Mouse (Mus musculus): ENCODE data around the gene Sumo2. TPM values are rescaled to one million over a fixed set of nuclear protein-coding genes. Genes with fewer than 3 reads are reported as not detected.

The Sumo2 gene
- polyA plus RNA-seq (2014; fragmentation: Nextera tagmentation; extraction: Ambion mirVana): 994 and 1,036 TPM in 2 replicates

GRCm38 (mm10) chr11:115536038-115536681, at the start of gene Sumo2:
Gene Sumo2 (minus strand): TSS chr11:115536276.
- Histone ChIP-seq H3K9ac (replicated peaks; ENCODE audit: low read depth, low read length) (peak within 1 kb of the TSS; percentile 87), H3K4me2 (ENCODE audit: low read depth, low read length) (peak within 1 kb of the TSS; percentile 79), H3K36me3 (ENCODE audit: control insufficient read depth, insufficient read depth, low read length) (peaks cover 21% of the 10 kb centered on the region; the same call in 1 of the 2 replicates), H3K27me3 (ENCODE audit: control insufficient read depth, insufficient read depth, low read length) (no peaks in the 10 kb centered on the region), H3K9me3 (ENCODE audit: control insufficient read depth, low read length) (no peaks in the 10 kb centered on the region), H3K4me3 (ENCODE audit: low read depth, low read length) (peak within 1 kb of the TSS; percentile 94), H3K4me1 (ENCODE audit: control insufficient read depth, insufficient read depth, low read length) (peaks cover 15% of the 10 kb centered on the region), H3K27ac (ENCODE audit: low read depth, low read length) (peak within 1 kb of the TSS; percentile 98)
- peak; percentile 89 for ATAC-seq (ENCODE audit: low read depth)
- 1% methylated on average over 47 of the region's 70 CpGs for WGBS

GRCm38 (mm10) chr11:115585573-115586100, 49.6 kb upstream of the Sumo2 start:
- no peak for ATAC-seq (ENCODE audit: low read depth)
- no peaks in the 10 kb centered on the region for H3K4me1 ChIP-seq (ENCODE audit: control insufficient read depth, insufficient read depth, low read length)

GRCm38 (mm10) chr11:115584376-115585073, 48.4 kb upstream of the Sumo2 start:
- no peaks in the 10 kb centered on the region for H3K9me3 ChIP-seq (ENCODE audit: control insufficient read depth, low read length)
- H3K27me3 ChIP-seq (ENCODE audit: control insufficient read depth, insufficient read depth, low read length): no peaks in the 10 kb centered on the region
- whole genome bisulfite sequencing: 90% methylated on average over 10 of the region's 10 CpGs
- no peak for ATAC-seq (ENCODE audit: low read depth)
- peaks cover 77% of the 10 kb centered on the region for H3K36me3 ChIP-seq (ENCODE audit: control insufficient read depth, insufficient read depth, low read length)
- no peak overlapping the region for H3K4me2 ChIP-seq (ENCODE audit: low read depth, low read length)
- H3K4me1 ChIP-seq (ENCODE audit: control insufficient read depth, insufficient read depth, low read length): no peaks in the 10 kb centered on the region
- no peak overlapping the region for H3K27ac ChIP-seq (ENCODE audit: low read depth, low read length)
- H3K4me3 ChIP-seq (ENCODE audit: low read depth, low read length): no peak overlapping the region
- H3K9ac ChIP-seq (replicated peaks; ENCODE audit: low read depth, low read length): no peak overlapping the region

More at GRCm38 (mm10) chr11:115585573-115586100, 49.6 kb upstream of the Sumo2 start:
- Histone ChIP-seq H3K27me3 (ENCODE audit: control insufficient read depth, insufficient read depth, low read length) (no peaks in the 10 kb centered on the region), H3K27ac (ENCODE audit: low read depth, low read length) (no peak overlapping the region), H3K36me3 (ENCODE audit: control insufficient read depth, insufficient read depth, low read length) (peaks cover 88% of the 10 kb centered on the region), H3K4me2 (ENCODE audit: low read depth, low read length) (no peak overlapping the region), H3K9me3 (ENCODE audit: control insufficient read depth, low read length) (no peaks in the 10 kb centered on the region), H3K9ac (replicated peaks; ENCODE audit: low read depth, low read length) (no peak overlapping the region), H3K4me3 (ENCODE audit: low read depth, low read length) (no peak overlapping the region)
- whole genome bisulfite sequencing: 94% methylated on average over 7 of the region's 7 CpGs

DNA sequence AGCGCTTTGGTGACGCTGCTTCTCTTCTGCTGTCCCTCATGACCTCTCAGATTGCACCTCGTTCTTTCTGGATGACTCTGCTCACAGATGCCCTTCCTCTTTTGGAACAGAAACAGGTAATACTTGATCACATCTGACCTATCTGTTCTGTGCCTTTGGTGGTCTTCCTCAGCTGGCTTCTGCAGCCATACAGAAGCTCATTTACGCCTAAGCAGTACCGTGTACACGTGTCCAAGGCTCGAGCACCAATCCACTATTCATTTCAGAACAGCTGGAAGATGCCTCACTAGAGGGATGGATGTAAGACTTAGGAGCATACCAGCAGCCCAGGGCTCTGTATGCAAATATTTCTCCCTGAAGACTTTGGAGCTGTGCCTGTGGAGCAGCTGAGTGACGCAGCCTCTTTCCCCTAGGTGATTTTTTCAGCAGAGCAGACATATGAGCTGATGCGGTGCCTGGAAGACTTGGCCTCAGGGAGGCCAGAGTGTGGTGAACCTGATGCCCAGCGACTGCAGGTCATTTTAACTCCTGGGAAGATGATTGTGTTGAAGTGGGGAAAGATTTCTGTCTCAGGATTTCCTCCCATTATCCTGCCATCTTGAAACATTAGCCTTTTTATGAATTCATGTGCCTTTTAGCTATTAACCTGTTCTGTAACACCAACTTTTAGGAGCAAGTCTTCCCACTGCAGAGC, 47.0 kb upstream of the Sumo2 start:
- ATAC-seq (ENCODE audit: low read depth): no peak
- Histone ChIP-seq H3K9me3 (ENCODE audit: control insufficient read depth, low read length) (no peaks in the 10 kb centered on the region), H3K4me2 (ENCODE audit: low read depth, low read length) (no peak overlapping the region), H3K36me3 (ENCODE audit: control insufficient read depth, insufficient read depth, low read length) (peaks cover 75% of the 10 kb centered on the region), H3K27ac (ENCODE audit: low read depth, low read length) (no peak overlapping the region), H3K4me1 (ENCODE audit: control insufficient read depth, insufficient read depth, low read length) (no peaks in the 10 kb centered on the region), H3K27me3 (ENCODE audit: control insufficient read depth, insufficient read depth, low read length) (no peaks in the 10 kb centered on the region), H3K4me3 (ENCODE audit: low read depth, low read length) (no peak overlapping the region), H3K9ac (replicated peaks; ENCODE audit: low read depth, low read length) (no peak overlapping the region)
- WGBS: 81% methylated on average over 10 of the region's 10 CpGs

- no peak for ATAC-seq (ENCODE audit: low read depth)
- Histone ChIP-seq H3K4me1 (ENCODE audit: control insufficient read depth, insufficient read depth, low read length) (no peaks in the 10 kb centered on the region), H3K27ac (ENCODE audit: low read depth, low read length) (no peak overlapping the region), H3K4me2 (ENCODE audit: low read depth, low read length) (no peak overlapping the region), H3K9ac (replicated peaks; ENCODE audit: low read depth, low read length) (no peak overlapping the region), H3K4me3 (ENCODE audit: low read depth, low read length) (no peak overlapping the region), H3K9me3 (ENCODE audit: control insufficient read depth, low read length) (no peaks in the 10 kb centered on the region), H3K36me3 (ENCODE audit: control insufficient read depth, insufficient read depth, low read length) (peaks cover 41% of the 10 kb centered on the region), H3K27me3 (ENCODE audit: control insufficient read depth, insufficient read depth, low read length) (no peaks in the 10 kb centered on the region)
These were observed 43.0 kb upstream of the Sumo2 start for GRCm38 (mm10) chr11:115579080-115579479.

GRCm38 (mm10) chr11:115564961-115565360, 28.9 kb upstream of the Sumo2 start:
- peak overlapping the region; percentile 80 for H3K4me2 ChIP-seq (ENCODE audit: low read depth, low read length)
- H3K4me3 ChIP-seq (ENCODE audit: low read depth, low read length): peak overlapping the region; percentile 61
- no peaks in the 10 kb centered on the region for H3K27me3 ChIP-seq (ENCODE audit: control insufficient read depth, insufficient read depth, low read length)
- H3K9ac ChIP-seq (replicated peaks; ENCODE audit: low read depth, low read length): peak overlapping the region; percentile 72
- H3K4me1 ChIP-seq (ENCODE audit: control insufficient read depth, insufficient read depth, low read length): peaks cover 7% of the 10 kb centered on the region; the same call in 1 of the 2 replicates
- WGBS: 24% methylated on average over 7 of the region's 7 CpGs
- peaks cover 21% of the 10 kb centered on the region; the same call in 1 of the 2 replicates for H3K36me3 ChIP-seq (ENCODE audit: control insufficient read depth, insufficient read depth, low read length)
- ATAC-seq (ENCODE audit: low read depth): no peak
- H3K9me3 ChIP-seq (ENCODE audit: control insufficient read depth, low read length): no peaks in the 10 kb centered on the region
- no peak overlapping the region for H3K27ac ChIP-seq (ENCODE audit: low read depth, low read length)

GRCm38 (mm10) chr11:115564064-115564809, 28.2 kb upstream of the Sumo2 start, which contains the start of gene Nup85:
Gene Nup85 (plus strand): TSS chr11:115564434.
- H3K4me1 ChIP-seq (ENCODE audit: control insufficient read depth, insufficient read depth, low read length): peaks cover 7% of the 10 kb centered on the region; the same call in 1 of the 2 replicates
- no peaks in the 10 kb centered on the region for H3K9me3 ChIP-seq (ENCODE audit: control insufficient read depth, low read length)
- H3K9ac ChIP-seq (replicated peaks; ENCODE audit: low read depth, low read length): peak within 1 kb of the TSS; percentile 72
- H3K4me2 ChIP-seq (ENCODE audit: low read depth, low read length): peak within 1 kb of the TSS; percentile 80
- H3K27me3 ChIP-seq (ENCODE audit: control insufficient read depth, insufficient read depth, low read length): no peaks in the 10 kb centered on the region
- ATAC-seq (ENCODE audit: low read depth): peak; percentile 94
- H3K27ac ChIP-seq (ENCODE audit: low read depth, low read length): peak within 1 kb of the TSS; percentile 86
- peaks cover 17% of the 10 kb centered on the region; the same call in 1 of the 2 replicates for H3K36me3 ChIP-seq (ENCODE audit: control insufficient read depth, insufficient read depth, low read length)
- under 1% methylated on average over 42 of the region's 42 CpGs for WGBS
- H3K4me3 ChIP-seq (ENCODE audit: low read depth, low read length): peak within 1 kb of the TSS; percentile 61

- WGBS: 35% methylated on average over 4 of the region's 4 CpGs
- no peaks in the 10 kb centered on the region for H3K9me3 ChIP-seq (ENCODE audit: control insufficient read depth, low read length)
- no peaks in the 10 kb centered on the region for H3K27me3 ChIP-seq (ENCODE audit: control insufficient read depth, insufficient read depth, low read length)
- ATAC-seq (ENCODE audit: low read depth): no peak
- peaks cover 11% of the 10 kb centered on the region; the same call in 1 of the 2 replicates for H3K36me3 ChIP-seq (ENCODE audit: control insufficient read depth, insufficient read depth, low read length)
- H3K27ac ChIP-seq (ENCODE audit: low read depth, low read length): peak overlapping the region; percentile 86; the same call in 1 of the 2 replicates
- no peak overlapping the region for H3K9ac ChIP-seq (replicated peaks; ENCODE audit: low read depth, low read length)
- H3K4me3 ChIP-seq (ENCODE audit: low read depth, low read length): peak overlapping the region; percentile 61
- H3K4me2 ChIP-seq (ENCODE audit: low read depth, low read length): peak overlapping the region; percentile 80
- H3K4me1 ChIP-seq (ENCODE audit: control insufficient read depth, insufficient read depth, low read length): peaks cover 7% of the 10 kb centered on the region; the same call in 1 of the 2 replicates
These were observed 27.3 kb upstream of the Sumo2 start for GRCm38 (mm10) chr11:115563406-115563805.

Measured in neural tube, embryonic 14.5 days (tissue).